Mouse (Mus musculus): ENCODE measurements around the gene Defb48. TPM values are rescaled to one million over a fixed set of nuclear protein-coding genes. Genes with fewer than 3 reads are reported as not detected.

Defb48 gene
- polyA plus RNA-seq, 1 experiment: not detected

DNA sequence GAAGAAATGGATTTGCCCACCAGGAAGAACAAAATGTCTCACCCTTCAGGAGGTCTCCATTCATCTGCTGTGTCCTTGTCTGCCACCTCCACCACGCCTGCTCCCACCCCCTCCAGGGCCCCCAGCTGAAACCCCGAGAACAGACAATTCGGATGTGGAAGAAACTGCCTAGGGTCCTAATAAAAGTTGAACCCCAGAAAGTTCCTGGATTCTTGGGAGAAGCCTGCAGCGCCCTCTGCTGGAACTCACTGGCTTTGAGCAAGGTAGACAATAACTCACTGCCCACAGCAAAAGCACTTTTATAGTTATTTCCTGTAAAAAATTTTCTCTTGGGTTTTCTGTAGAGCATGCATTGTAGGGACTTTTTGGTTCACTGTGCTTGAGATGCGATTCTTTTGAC is 9.3 kb downstream of the Defb48 start:
- no peak for TF ChIP-seq POLR2A (IDR thresholded peaks at IDR 0.05; ENCODE audit: borderline replicate concordance, extremely low read depth, insufficient read depth, insufficient read length, poor library complexity, severe bottlenecking)
- TF ChIP-seq CTCF (IDR thresholded peaks at IDR 0.05; ENCODE audit: borderline replicate concordance, extremely low read depth, insufficient read depth, insufficient read length): peak; percentile 71; the same call in 1 of the 2 replicates
- DNase-seq (ENCODE audit: low read depth): peak; percentile 61

DNA sequence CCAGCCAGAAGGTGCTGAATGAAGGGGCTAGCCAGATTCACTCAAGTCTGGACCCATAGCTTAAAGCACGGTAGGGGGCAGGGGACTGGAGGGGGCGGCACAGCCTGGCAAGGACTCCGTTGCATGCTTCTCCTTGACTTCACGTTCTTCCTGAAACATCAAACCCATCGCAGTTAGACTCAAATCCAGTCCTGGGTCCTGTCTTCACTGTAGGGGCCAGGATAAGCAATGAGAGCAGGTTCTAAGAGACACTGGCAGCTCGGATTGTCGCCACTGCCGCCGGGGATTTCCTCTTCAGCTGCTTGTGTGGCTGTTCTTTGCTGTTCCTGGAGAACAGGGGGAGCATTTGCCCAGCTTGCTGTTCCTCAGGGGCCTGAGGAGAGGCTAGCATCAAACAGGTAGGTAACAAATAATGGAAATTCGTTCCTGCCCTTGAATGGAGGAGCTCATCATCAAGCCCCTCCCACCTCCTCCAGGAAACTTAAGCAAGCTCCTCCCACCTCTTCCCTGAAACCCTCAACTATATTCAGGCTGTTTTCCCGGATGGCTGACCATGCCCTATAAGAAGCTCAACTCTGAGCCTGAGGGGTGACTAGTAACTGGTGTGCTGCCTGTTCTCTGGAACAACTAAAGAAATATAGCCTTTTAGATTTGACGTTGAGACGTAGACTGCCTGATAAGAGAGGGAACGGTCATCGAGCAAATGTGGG is 18.3 kb downstream of the Defb48 start:
- TF ChIP-seq POLR2A (IDR thresholded peaks at IDR 0.05; ENCODE audit: borderline replicate concordance, extremely low read depth, insufficient read depth, insufficient read length, poor library complexity, severe bottlenecking) (no peak), CTCF (IDR thresholded peaks at IDR 0.05; ENCODE audit: borderline replicate concordance, extremely low read depth, insufficient read depth, insufficient read length) (no peak)
- peak; percentile 50 for DNase-seq (ENCODE audit: low read depth)

DNA sequence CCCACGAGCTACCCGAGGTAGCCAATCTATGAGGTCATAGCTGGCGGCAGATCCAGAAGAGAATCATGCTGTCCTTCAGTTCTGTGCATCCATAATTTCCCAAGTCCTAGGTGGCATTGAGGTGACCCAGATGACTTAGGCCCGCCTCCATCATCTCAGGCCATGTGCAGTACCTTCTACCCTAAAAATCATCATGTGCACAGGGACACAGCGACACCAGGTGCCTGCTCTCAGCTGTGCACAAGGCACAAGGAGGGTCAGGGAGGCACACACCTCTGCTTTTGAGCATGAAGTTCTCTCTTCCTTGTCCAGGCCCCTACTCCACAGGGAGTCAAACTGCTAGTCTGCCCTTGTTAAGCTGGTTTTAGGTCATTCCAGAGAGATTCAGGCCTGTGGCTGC is 19.0 kb downstream of the Defb48 start:
- TF ChIP-seq POLR2A (IDR thresholded peaks at IDR 0.05; ENCODE audit: borderline replicate concordance, extremely low read depth, insufficient read depth, insufficient read length, poor library complexity, severe bottlenecking) (no peak), CTCF (IDR thresholded peaks at IDR 0.05; ENCODE audit: borderline replicate concordance, extremely low read depth, insufficient read depth, insufficient read length) (peak; percentile 9; the same call in 1 of the 2 replicates)
- DNase-seq (ENCODE audit: low read depth): no peak

DNA sequence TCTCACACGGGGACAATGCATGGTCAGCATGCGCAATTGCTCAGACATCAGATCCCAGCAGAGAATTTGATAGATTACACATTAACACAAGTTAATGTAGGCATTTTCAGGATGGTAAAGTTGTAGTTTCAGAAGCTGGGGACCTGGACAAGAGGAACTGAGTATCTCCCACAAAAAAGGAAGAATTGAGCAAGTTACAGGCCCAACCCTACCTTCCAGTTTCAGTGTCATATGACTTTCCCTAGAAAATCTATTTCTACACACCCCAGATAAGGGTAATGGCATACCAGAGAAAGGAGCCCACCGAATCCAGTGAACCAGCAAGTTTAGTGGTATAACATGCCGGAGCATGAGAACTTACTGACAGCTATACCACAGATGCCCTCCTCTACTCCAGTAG is 20.7 kb downstream of the Defb48 start:
- TF ChIP-seq CTCF (IDR thresholded peaks at IDR 0.05; ENCODE audit: borderline replicate concordance, extremely low read depth, insufficient read depth, insufficient read length): no peak
- TF ChIP-seq POLR2A (IDR thresholded peaks at IDR 0.05; ENCODE audit: borderline replicate concordance, extremely low read depth, insufficient read depth, insufficient read length, poor library complexity, severe bottlenecking): no peak
- DNase-seq (ENCODE audit: low read depth): no peak

DNA sequence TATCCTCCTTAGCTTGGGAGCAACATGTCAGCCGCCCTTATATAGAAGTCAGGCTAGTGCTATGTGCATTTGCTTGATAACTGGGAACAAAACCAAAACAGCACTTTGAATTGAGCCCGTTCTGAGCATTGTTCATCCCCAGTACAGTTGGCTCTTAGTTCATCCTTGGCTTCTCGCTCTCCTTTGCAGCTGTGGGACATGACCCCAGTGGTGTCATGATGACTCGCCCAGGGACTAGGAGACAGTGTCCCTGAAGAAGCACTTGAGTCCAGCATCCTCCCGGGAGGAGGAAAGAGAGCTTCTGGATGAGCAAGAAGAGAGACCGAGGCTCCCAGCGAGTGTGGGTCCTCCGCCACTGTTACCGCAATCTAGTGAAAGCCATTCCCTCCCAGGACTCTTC is 28.2 kb downstream of the Defb48 start:
- no peak for TF ChIP-seq CTCF (IDR thresholded peaks at IDR 0.05; ENCODE audit: borderline replicate concordance, extremely low read depth, insufficient read depth, insufficient read length)
- TF ChIP-seq POLR2A (IDR thresholded peaks at IDR 0.05; ENCODE audit: borderline replicate concordance, extremely low read depth, insufficient read depth, insufficient read length, poor library complexity, severe bottlenecking): no peak
- DNase-seq (ENCODE audit: low read depth): no peak

DNA sequence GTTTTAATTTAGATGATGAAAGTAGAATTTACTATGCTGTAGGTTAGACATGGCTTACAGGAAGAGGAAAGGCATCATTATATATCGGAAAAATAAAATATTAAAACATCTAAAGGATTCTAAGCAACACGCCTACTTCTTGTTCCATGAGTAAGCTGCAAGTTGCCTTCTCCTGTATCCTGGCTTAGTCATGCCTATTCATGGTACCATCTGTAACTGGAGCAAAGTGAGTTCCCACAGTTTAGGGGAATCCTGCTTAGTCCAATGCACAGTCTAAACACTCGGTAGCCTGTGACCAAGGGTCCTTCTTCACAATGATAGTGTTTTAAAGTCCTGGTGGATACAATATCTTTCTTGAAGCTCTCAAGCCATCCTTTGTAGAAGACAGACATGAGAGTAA is 37.5 kb downstream of the Defb48 start:
- TF ChIP-seq CTCF (IDR thresholded peaks at IDR 0.05; ENCODE audit: borderline replicate concordance, extremely low read depth, insufficient read depth, insufficient read length): no peak
- no peak for TF ChIP-seq POLR2A (IDR thresholded peaks at IDR 0.05; ENCODE audit: borderline replicate concordance, extremely low read depth, insufficient read depth, insufficient read length, poor library complexity, severe bottlenecking)
- no peak for DNase-seq (ENCODE audit: low read depth)

DNA sequence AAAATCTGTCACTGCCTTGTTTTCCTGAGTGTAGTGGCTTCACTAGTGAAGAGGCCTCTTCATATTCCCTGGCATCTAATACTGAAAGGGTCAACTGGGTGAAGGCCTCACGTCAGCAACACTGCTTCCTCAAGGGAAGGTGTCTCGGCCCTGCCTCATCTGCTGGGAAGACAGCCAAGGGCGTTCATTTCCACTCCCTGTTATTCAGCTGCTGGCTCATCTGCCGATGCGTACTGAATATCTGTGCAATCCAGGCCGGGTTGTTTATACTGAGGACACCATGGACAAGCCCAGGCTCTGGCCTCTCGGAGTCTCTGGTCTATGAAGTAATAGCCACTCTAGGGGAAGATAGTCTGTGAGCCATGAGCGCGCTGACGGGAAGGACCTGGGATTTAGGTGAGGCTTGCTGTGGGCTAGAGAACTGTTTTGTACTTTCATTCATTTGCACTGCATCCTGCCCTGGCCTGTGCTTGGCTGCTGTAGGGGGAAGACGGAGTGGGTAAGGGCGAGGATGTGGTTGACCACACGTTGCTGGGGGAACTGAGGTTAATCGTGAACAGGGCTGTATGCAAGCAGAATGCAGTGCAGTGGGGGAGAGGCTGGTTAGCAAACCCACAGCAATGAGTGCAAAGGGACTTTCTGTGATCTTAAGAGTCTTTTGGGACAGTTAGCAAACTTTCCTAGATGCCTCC is 43.8 kb downstream of the Defb48 start:
- no peak for DNase-seq (ENCODE audit: low read depth)
- TF ChIP-seq POLR2A (IDR thresholded peaks at IDR 0.05; ENCODE audit: borderline replicate concordance, extremely low read depth, insufficient read depth, insufficient read length, poor library complexity, severe bottlenecking): no peak
- TF ChIP-seq CTCF (IDR thresholded peaks at IDR 0.05; ENCODE audit: borderline replicate concordance, extremely low read depth, insufficient read depth, insufficient read length): no peak

DNA sequence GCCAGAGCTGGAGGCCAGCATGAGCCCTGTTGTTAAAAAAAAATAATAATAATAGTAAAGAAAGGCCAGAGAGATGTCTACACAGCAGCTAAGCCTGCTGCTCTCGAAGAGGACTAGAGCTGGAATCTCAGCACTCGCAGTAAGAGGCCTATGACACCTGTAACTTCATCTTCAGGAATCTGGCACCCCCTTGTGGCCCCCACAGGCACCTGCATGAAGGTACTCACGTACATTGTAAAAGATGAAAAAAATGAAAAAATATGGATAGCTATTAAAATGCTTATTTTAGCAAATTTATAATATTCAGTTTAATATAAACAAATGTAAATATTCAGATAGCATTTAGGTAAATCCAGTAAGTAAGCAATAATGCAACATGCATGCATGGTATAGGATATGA is 44.9 kb downstream of the Defb48 start:
- no peak for DNase-seq (ENCODE audit: low read depth)
- TF ChIP-seq CTCF (IDR thresholded peaks at IDR 0.05; ENCODE audit: borderline replicate concordance, extremely low read depth, insufficient read depth, insufficient read length): peak; percentile 40; the same call in 1 of the 2 replicates
- TF ChIP-seq POLR2A (IDR thresholded peaks at IDR 0.05; ENCODE audit: borderline replicate concordance, extremely low read depth, insufficient read depth, insufficient read length, poor library complexity, severe bottlenecking): no peak

DNA sequence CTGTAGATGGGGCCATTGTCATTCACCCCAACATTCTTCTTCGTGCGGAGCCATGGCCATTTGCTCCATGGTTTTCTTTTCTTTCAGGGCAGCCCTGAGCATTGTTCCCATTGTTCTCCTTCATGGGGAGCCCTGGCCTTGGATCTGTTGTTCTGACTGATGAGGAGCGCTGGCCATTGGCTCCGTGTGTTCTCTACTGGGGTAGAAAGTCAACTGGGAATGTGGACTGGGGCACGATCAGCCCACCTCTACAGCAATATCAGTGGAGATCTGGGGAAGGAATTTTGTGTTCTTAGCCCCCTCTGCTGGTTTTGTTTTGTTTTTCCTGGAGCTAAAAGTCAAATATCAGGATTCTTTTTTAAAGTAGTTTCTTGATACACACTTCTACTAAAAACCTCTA is 46.6 kb downstream of the Defb48 start:
- peak; percentile 22; the same call in 1 of the 2 replicates for TF ChIP-seq CTCF (IDR thresholded peaks at IDR 0.05; ENCODE audit: borderline replicate concordance, extremely low read depth, insufficient read depth, insufficient read length)
- no peak for TF ChIP-seq POLR2A (IDR thresholded peaks at IDR 0.05; ENCODE audit: borderline replicate concordance, extremely low read depth, insufficient read depth, insufficient read length, poor library complexity, severe bottlenecking)
- DNase-seq (ENCODE audit: low read depth): peak; percentile 42

DNA sequence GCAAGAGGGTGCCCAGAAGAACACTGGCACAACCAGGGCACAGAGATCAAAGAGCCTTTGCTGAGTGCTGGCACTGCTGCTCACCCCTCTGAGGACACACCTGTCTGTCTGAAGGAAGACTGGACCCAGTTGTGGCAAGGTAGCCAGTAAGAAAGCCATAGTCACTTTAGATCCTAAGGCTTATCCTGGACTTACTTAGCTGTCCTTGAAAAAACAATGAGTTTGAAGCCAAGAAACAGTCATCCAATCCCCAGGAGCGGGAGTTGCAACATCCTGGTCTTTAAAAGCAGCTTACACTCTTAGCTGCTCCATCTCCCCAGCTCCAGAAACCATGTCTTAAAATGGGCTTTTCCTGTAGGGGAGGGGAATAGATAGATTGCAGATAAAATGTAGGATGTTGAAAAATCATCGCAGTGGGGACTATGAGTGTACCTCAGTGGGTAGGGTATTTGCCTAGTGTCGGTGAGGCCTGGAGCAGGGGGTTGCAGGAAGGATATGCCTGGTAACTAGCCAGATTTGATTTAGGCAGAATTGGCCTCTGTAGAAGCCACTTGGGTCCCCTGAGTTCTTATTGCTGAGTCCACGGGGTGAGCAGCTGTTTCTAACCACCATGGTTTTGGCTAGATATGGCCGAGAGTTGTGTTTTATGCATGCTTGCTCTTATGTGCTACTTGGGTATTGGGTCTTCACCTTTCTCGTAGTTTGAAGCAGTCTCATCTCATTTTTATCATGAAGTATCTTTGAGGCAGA is 47.5 kb downstream of the Defb48 start:
- TF ChIP-seq CTCF (IDR thresholded peaks at IDR 0.05; ENCODE audit: borderline replicate concordance, extremely low read depth, insufficient read depth, insufficient read length) (no peak), POLR2A (IDR thresholded peaks at IDR 0.05; ENCODE audit: borderline replicate concordance, extremely low read depth, insufficient read depth, insufficient read length, poor library complexity, severe bottlenecking) (no peak)
- no peak for DNase-seq (ENCODE audit: low read depth)

DNA sequence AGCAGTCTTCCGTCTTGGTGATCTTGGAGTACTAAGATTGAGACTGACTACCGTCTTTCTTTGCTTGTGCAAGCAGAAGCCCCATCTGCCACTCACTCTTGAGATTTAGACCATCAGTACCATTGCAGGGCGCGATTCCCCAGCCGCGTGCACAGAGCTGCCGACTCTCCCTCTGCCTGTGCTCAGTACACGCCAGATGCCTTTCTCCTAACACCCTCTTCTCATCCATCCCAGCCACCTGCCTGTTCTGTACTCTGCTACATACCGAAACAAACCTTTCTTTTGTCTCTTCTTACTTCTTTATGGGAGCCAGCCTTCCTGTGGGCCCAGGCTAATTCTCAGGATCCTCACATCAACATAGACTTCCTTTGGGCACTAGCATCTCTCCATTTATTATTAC is 48.9 kb downstream of the Defb48 start:
- DNase-seq (ENCODE audit: low read depth): peak; percentile 36
- TF ChIP-seq POLR2A (IDR thresholded peaks at IDR 0.05; ENCODE audit: borderline replicate concordance, extremely low read depth, insufficient read depth, insufficient read length, poor library complexity, severe bottlenecking) (no peak), CTCF (IDR thresholded peaks at IDR 0.05; ENCODE audit: borderline replicate concordance, extremely low read depth, insufficient read depth, insufficient read length) (no peak)

Measured in brain, embryonic 14.5 days (tissue).